Mouse (Mus musculus): ENCODE measurements around the gene Poc1a. TPM values are rescaled to one million over a fixed set of nuclear protein-coding genes. Genes with fewer than 3 reads are reported as not detected.

Poc1a gene
- polyA plus RNA-seq, 1 experiment from 2014 or later = 7.0 TPM

- peak overlapping the region; percentile 12; the same call in 1 of the 2 replicates for H3K4me3 ChIP-seq (replicated peaks)
- no peaks in the 10 kb centered on the region for H3K27me3 ChIP-seq (replicated peaks)
- WGBS = 49% methylated on average over 6 of the region's 6 CpGs
- no peaks in the 10 kb centered on the region for H3K9me3 ChIP-seq (replicated peaks)
- peak overlapping the region; percentile 42 for H3K9ac ChIP-seq (replicated peaks)
- H3K36me3 ChIP-seq = peaks cover 23% of the 10 kb centered on the region
- H3K4me1 ChIP-seq = peaks cover 53% of the 10 kb centered on the region
- ATAC-seq (ENCODE audit: low FRiP score) = no peak
- peak overlapping the region; percentile 96 for H3K4me2 ChIP-seq
- no peak overlapping the region for H3K27ac ChIP-seq (replicated peaks)
These were observed 90.5 kb downstream of the Poc1a start for GRCm38 (mm10) chr9:106371384-106371671.

GRCm38 (mm10) chr9:106371776-106372175, 90.9 kb downstream of the Poc1a start:
- Histone ChIP-seq H3K36me3 (peaks cover 23% of the 10 kb centered on the region), H3K27ac (replicated peaks) (no peak overlapping the region), H3K4me3 (replicated peaks) (peak overlapping the region; percentile 12; the same call in 1 of the 2 replicates), H3K4me2 (peak overlapping the region; percentile 96), H3K9ac (replicated peaks) (peak overlapping the region; percentile 42), H3K4me1 (peaks cover 52% of the 10 kb centered on the region), H3K27me3 (replicated peaks) (no peaks in the 10 kb centered on the region), H3K9me3 (replicated peaks) (no peaks in the 10 kb centered on the region)
- WGBS = 22% methylated on average over 6 of the region's 6 CpGs
- ATAC-seq (ENCODE audit: low FRiP score) = no peak

GRCm38 (mm10) chr9:106372431-106373412, 91.9 kb downstream of the Poc1a start:
- whole genome bisulfite sequencing = 93% methylated on average over 11 of the region's 11 CpGs
- H3K4me2 ChIP-seq = peak overlapping the region; percentile 96
- H3K27me3 ChIP-seq (replicated peaks) = no peaks in the 10 kb centered on the region
- no peak overlapping the region for H3K4me3 ChIP-seq (replicated peaks)
- peaks cover 31% of the 10 kb centered on the region for H3K36me3 ChIP-seq
- no peak for ATAC-seq (ENCODE audit: low FRiP score)
- H3K9ac ChIP-seq (replicated peaks) = 0 out of 2 replicates have a peak overlapping the region, but pooled peaks have one; percentile 42
- no peaks in the 10 kb centered on the region for H3K9me3 ChIP-seq (replicated peaks)
- no peak overlapping the region for H3K27ac ChIP-seq (replicated peaks)
- peaks cover 46% of the 10 kb centered on the region for H3K4me1 ChIP-seq

GRCm38 (mm10) chr9:106373973-106374372, 93.1 kb downstream of the Poc1a start:
- H3K9ac ChIP-seq (replicated peaks) = no peak overlapping the region
- no peak overlapping the region for H3K27ac ChIP-seq (replicated peaks)
- no peak overlapping the region for H3K4me3 ChIP-seq (replicated peaks)
- no peaks in the 10 kb centered on the region for H3K9me3 ChIP-seq (replicated peaks)
- peaks cover 31% of the 10 kb centered on the region for H3K36me3 ChIP-seq
- peaks cover 46% of the 10 kb centered on the region for H3K4me1 ChIP-seq
- no peaks in the 10 kb centered on the region for H3K27me3 ChIP-seq (replicated peaks)
- 85% methylated on average over 7 of the region's 7 CpGs for WGBS
- no peak for ATAC-seq (ENCODE audit: low FRiP score)
- no peak overlapping the region for H3K4me2 ChIP-seq

- H3K4me3 ChIP-seq (replicated peaks) = no peak overlapping the region
- no peak for ATAC-seq (ENCODE audit: low FRiP score)
- H3K27ac ChIP-seq (replicated peaks) = no peak overlapping the region
- H3K27me3 ChIP-seq (replicated peaks) = no peaks in the 10 kb centered on the region
- H3K36me3 ChIP-seq = peaks cover 31% of the 10 kb centered on the region
- peaks cover 28% of the 10 kb centered on the region for H3K4me1 ChIP-seq
- WGBS = 86% methylated on average over 8 of the region's 8 CpGs
- no peaks in the 10 kb centered on the region for H3K9me3 ChIP-seq (replicated peaks)
- no peak overlapping the region for H3K4me2 ChIP-seq
- no peak overlapping the region for H3K9ac ChIP-seq (replicated peaks)
These were observed 96.4 kb downstream of the Poc1a start for GRCm38 (mm10) chr9:106377247-106377646.

GRCm38 (mm10) chr9:106378045-106378444, 97.2 kb downstream of the Poc1a start:
- Histone ChIP-seq H3K9ac (replicated peaks) (no peak overlapping the region), H3K27ac (replicated peaks) (no peak overlapping the region), H3K9me3 (replicated peaks) (no peaks in the 10 kb centered on the region), H3K4me1 (peaks cover 22% of the 10 kb centered on the region), H3K4me3 (replicated peaks) (no peak overlapping the region), H3K27me3 (replicated peaks) (no peaks in the 10 kb centered on the region), H3K4me2 (no peak overlapping the region), H3K36me3 (peaks cover 27% of the 10 kb centered on the region)
- WGBS = 89% methylated on average over 3 of the region's 3 CpGs
- ATAC-seq (ENCODE audit: low FRiP score) = no peak

- H3K27me3 ChIP-seq (replicated peaks) = no peaks in the 10 kb centered on the region
- peaks cover 22% of the 10 kb centered on the region for H3K4me1 ChIP-seq
- H3K9ac ChIP-seq (replicated peaks) = no peak overlapping the region
- no peak for ATAC-seq (ENCODE audit: low FRiP score)
- WGBS = 74% methylated on average over 9 of the region's 9 CpGs
- H3K27ac ChIP-seq (replicated peaks) = no peak overlapping the region
- no peaks in the 10 kb centered on the region for H3K9me3 ChIP-seq (replicated peaks)
- no peak overlapping the region for H3K4me3 ChIP-seq (replicated peaks)
- H3K36me3 ChIP-seq = peaks cover 20% of the 10 kb centered on the region
- no peak overlapping the region for H3K4me2 ChIP-seq
These were observed 97.9 kb downstream of the Poc1a start for GRCm38 (mm10) chr9:106378753-106379152.

- H3K36me3 ChIP-seq = no peaks in the 10 kb centered on the region
- ATAC-seq (ENCODE audit: low FRiP score) = no peak
- WGBS = 81% methylated on average over 12 of the region's 12 CpGs
These were observed 105.5 kb downstream of the Poc1a start for GRCm38 (mm10) chr9:106386181-106386864.

GRCm38 (mm10) chr9:106392828-106393527, 112.1 kb downstream of the Poc1a start:
- Histone ChIP-seq H3K4me1 (peaks cover 24% of the 10 kb centered on the region), H3K27me3 (replicated peaks) (no peaks in the 10 kb centered on the region)
- WGBS = 74% methylated on average over 11 of the region's 11 CpGs

More at GRCm38 (mm10) chr9:106386181-106386864, 105.5 kb downstream of the Poc1a start:
- Histone ChIP-seq H3K4me3 (replicated peaks) (no peak overlapping the region), H3K27me3 (replicated peaks) (no peaks in the 10 kb centered on the region), H3K9me3 (replicated peaks) (no peaks in the 10 kb centered on the region), H3K9ac (replicated peaks) (no peak overlapping the region), H3K4me2 (no peak overlapping the region), H3K4me1 (peaks cover 36% of the 10 kb centered on the region), H3K27ac (replicated peaks) (no peak overlapping the region)

GRCm38 (mm10) chr9:106393548-106393947, 112.7 kb downstream of the Poc1a start:
- Histone ChIP-seq H3K4me3 (replicated peaks) (no peak overlapping the region), H3K4me2 (no peak overlapping the region), H3K27ac (replicated peaks) (no peak overlapping the region), H3K4me1 (peaks cover 24% of the 10 kb centered on the region), H3K36me3 (no peaks in the 10 kb centered on the region), H3K9me3 (replicated peaks) (no peaks in the 10 kb centered on the region), H3K9ac (replicated peaks) (no peak overlapping the region), H3K27me3 (replicated peaks) (no peaks in the 10 kb centered on the region)
- 85% methylated on average over 8 of the region's 8 CpGs for WGBS
- ATAC-seq (ENCODE audit: low FRiP score) = no peak

More at GRCm38 (mm10) chr9:106392828-106393527, 112.1 kb downstream of the Poc1a start:
- Histone ChIP-seq H3K27ac (replicated peaks) (no peak overlapping the region), H3K4me3 (replicated peaks) (no peak overlapping the region), H3K4me2 (no peak overlapping the region), H3K9ac (replicated peaks) (no peak overlapping the region), H3K9me3 (replicated peaks) (no peaks in the 10 kb centered on the region), H3K36me3 (no peaks in the 10 kb centered on the region)
- ATAC-seq (ENCODE audit: low FRiP score) = no peak
